Mouse (Mus musculus): ENCODE data around the gene 4930507D05Rik. TPM values are rescaled to one million over a fixed set of nuclear protein-coding genes. Genes with fewer than 3 reads are reported as not detected.

4930507D05Rik gene
- total and polyA plus RNA-seq, 2 experiments from 2014 or later = 1.2 to 2.7 TPM

GRCm38 (mm10) chr10:62469736-62470135 lies 20.4 kb downstream of the 4930507D05Rik start:
- H3K9ac ChIP-seq (replicated peaks; ENCODE audit: low read length, poor library complexity, severe bottlenecking) = no peak overlapping the region
- no peak for ATAC-seq (ENCODE audit: low FRiP score)
- no peak overlapping the region for H3K27ac ChIP-seq (ENCODE audit: low read depth, low read length)
- no peaks in the 10 kb centered on the region for H3K4me1 ChIP-seq (ENCODE audit: insufficient read depth, low read length)
- 93% methylated on average over 4 of the region's 4 CpGs for WGBS
- H3K9me3 ChIP-seq (ENCODE audit: low read length) = no peaks in the 10 kb centered on the region
- no peak for TF ChIP-seq CTCF (IDR thresholded peaks at IDR 0.05)
- H3K4me3 ChIP-seq (ENCODE audit: low read depth, low read length) = no peak overlapping the region
- H3K27me3 ChIP-seq (ENCODE audit: insufficient read depth, low read length) = no peaks in the 10 kb centered on the region
- no peak for DNase-seq (ENCODE audit: low spot score)
- no peaks in the 10 kb centered on the region; the same call in 1 of the 2 replicates for H3K36me3 ChIP-seq (ENCODE audit: insufficient read depth, low read length)
- no peak overlapping the region for H3K4me2 ChIP-seq (ENCODE audit: low read depth, low read length, poor library complexity, severe bottlenecking)

GRCm38 (mm10) chr10:62471105-62471504 lies 21.8 kb downstream of the 4930507D05Rik start:
- Histone ChIP-seq H3K27ac (ENCODE audit: low read depth, low read length) (no peak overlapping the region), H3K4me2 (ENCODE audit: low read depth, low read length, poor library complexity, severe bottlenecking) (no peak overlapping the region), H3K27me3 (ENCODE audit: insufficient read depth, low read length) (no peaks in the 10 kb centered on the region), H3K9me3 (ENCODE audit: low read length) (no peaks in the 10 kb centered on the region), H3K36me3 (ENCODE audit: insufficient read depth, low read length) (no peaks in the 10 kb centered on the region; the same call in 1 of the 2 replicates), H3K9ac (replicated peaks; ENCODE audit: low read length, poor library complexity, severe bottlenecking) (no peak overlapping the region), H3K4me3 (ENCODE audit: low read depth, low read length) (no peak overlapping the region), H3K4me1 (ENCODE audit: insufficient read depth, low read length) (no peaks in the 10 kb centered on the region)
- WGBS = 58% methylated on average over 5 of the region's 5 CpGs
- DNase-seq (ENCODE audit: low spot score) (peak; percentile 6), ATAC-seq (ENCODE audit: low FRiP score) (no peak)
- no peak for TF ChIP-seq CTCF (IDR thresholded peaks at IDR 0.05)

GRCm38 (mm10) chr10:62474944-62475343 lies 25.7 kb downstream of the 4930507D05Rik start:
- DNase-seq (ENCODE audit: low spot score) = no peak
- H3K36me3 ChIP-seq (ENCODE audit: insufficient read depth, low read length) = peaks cover 2% of the 10 kb centered on the region; the same call in 1 of the 2 replicates
- H3K9ac ChIP-seq (replicated peaks; ENCODE audit: low read length, poor library complexity, severe bottlenecking) = no peak overlapping the region
- no peaks in the 10 kb centered on the region for H3K4me1 ChIP-seq (ENCODE audit: insufficient read depth, low read length)
- no peak for TF ChIP-seq CTCF (IDR thresholded peaks at IDR 0.05)
- 93% methylated on average over 10 of the region's 10 CpGs for WGBS
- ATAC-seq (ENCODE audit: low FRiP score) = no peak
- H3K27ac ChIP-seq (ENCODE audit: low read depth, low read length) = no peak overlapping the region
- no peaks in the 10 kb centered on the region for H3K27me3 ChIP-seq (ENCODE audit: insufficient read depth, low read length)
- no peaks in the 10 kb centered on the region for H3K9me3 ChIP-seq (ENCODE audit: low read length)
- H3K4me3 ChIP-seq (ENCODE audit: low read depth, low read length) = no peak overlapping the region
- H3K4me2 ChIP-seq (ENCODE audit: low read depth, low read length, poor library complexity, severe bottlenecking) = no peak overlapping the region

GRCm38 (mm10) chr10:62476980-62477379 lies 27.7 kb downstream of the 4930507D05Rik start:
- no peak overlapping the region for H3K27ac ChIP-seq (ENCODE audit: low read depth, low read length)
- H3K9me3 ChIP-seq (ENCODE audit: low read length) = no peaks in the 10 kb centered on the region
- WGBS = 49% methylated on average over 2 of the region's 2 CpGs
- TF ChIP-seq CTCF (IDR thresholded peaks at IDR 0.05) = no peak
- H3K4me3 ChIP-seq (ENCODE audit: low read depth, low read length) = no peak overlapping the region
- H3K27me3 ChIP-seq (ENCODE audit: insufficient read depth, low read length) = no peaks in the 10 kb centered on the region
- no peak overlapping the region for H3K9ac ChIP-seq (replicated peaks; ENCODE audit: low read length, poor library complexity, severe bottlenecking)
- ATAC-seq (ENCODE audit: low FRiP score) = no peak
- no peak for DNase-seq (ENCODE audit: low spot score)
- no peaks in the 10 kb centered on the region for H3K4me1 ChIP-seq (ENCODE audit: insufficient read depth, low read length)
- no peak overlapping the region for H3K4me2 ChIP-seq (ENCODE audit: low read depth, low read length, poor library complexity, severe bottlenecking)
- H3K36me3 ChIP-seq (ENCODE audit: insufficient read depth, low read length) = peaks cover 2% of the 10 kb centered on the region; the same call in 1 of the 2 replicates

GRCm38 (mm10) chr10:62481108-62481852 lies 32.0 kb downstream of the 4930507D05Rik start:
- DNase-seq (ENCODE audit: low spot score) (no peak), ATAC-seq (ENCODE audit: low FRiP score) (no peak)
- Histone ChIP-seq H3K36me3 (ENCODE audit: insufficient read depth, low read length) (peaks cover 2% of the 10 kb centered on the region; the same call in 1 of the 2 replicates), H3K27me3 (ENCODE audit: insufficient read depth, low read length) (no peaks in the 10 kb centered on the region), H3K9me3 (ENCODE audit: low read length) (no peaks in the 10 kb centered on the region), H3K4me2 (ENCODE audit: low read depth, low read length, poor library complexity, severe bottlenecking) (no peak overlapping the region), H3K27ac (ENCODE audit: low read depth, low read length) (no peak overlapping the region), H3K4me1 (ENCODE audit: insufficient read depth, low read length) (no peaks in the 10 kb centered on the region), H3K9ac (replicated peaks; ENCODE audit: low read length, poor library complexity, severe bottlenecking) (no peak overlapping the region), H3K4me3 (ENCODE audit: low read depth, low read length) (no peak overlapping the region)
- WGBS = 69% methylated on average over 7 of the region's 7 CpGs
- peak; percentile 21; the same call in 1 of the 2 replicates for TF ChIP-seq CTCF (IDR thresholded peaks at IDR 0.05)

GRCm38 (mm10) chr10:62485878-62486582 lies 36.7 kb downstream of the 4930507D05Rik start:
- Histone ChIP-seq H3K4me3 (ENCODE audit: low read depth, low read length) (peak overlapping the region; percentile 94), H3K27ac (ENCODE audit: low read depth, low read length) (peak overlapping the region; percentile 84), H3K4me1 (ENCODE audit: insufficient read depth, low read length) (no peaks in the 10 kb centered on the region), H3K4me2 (ENCODE audit: low read depth, low read length, poor library complexity, severe bottlenecking) (peak overlapping the region; percentile 73), H3K36me3 (ENCODE audit: insufficient read depth, low read length) (no peaks in the 10 kb centered on the region), H3K9me3 (ENCODE audit: low read length) (no peaks in the 10 kb centered on the region), H3K27me3 (ENCODE audit: insufficient read depth, low read length) (no peaks in the 10 kb centered on the region), H3K9ac (replicated peaks; ENCODE audit: low read length, poor library complexity, severe bottlenecking) (peak overlapping the region; percentile 92)
- ATAC-seq (ENCODE audit: low FRiP score) (peak; percentile 81), DNase-seq (ENCODE audit: low spot score) (peak; percentile 34)
- TF ChIP-seq CTCF (IDR thresholded peaks at IDR 0.05) = no peak
- under 1% methylated on average over 43 of the region's 48 CpGs for WGBS
